Mouse (Mus musculus): ENCODE measurements around the gene Mtch2. TPM values are rescaled to one million over a fixed set of nuclear protein-coding genes. Genes with fewer than 3 reads are reported as not detected.
"Not testable (repeated sequence)": the region's sequence is repeated elsewhere in the genome, so short reads cannot be mapped to it uniquely, and the experiment has no call there.

Mtch2 gene
- polyA plus RNA-seq, 1 experiment from 2014 or later: 259 TPM

GRCm38 (mm10) chr2:90887627-90888026 is 40.7 kb downstream of the Mtch2 start:
- Histone ChIP-seq H3K27me3 (ENCODE audit: control insufficient read depth, insufficient read depth, low read length) (peaks cover 19% of the 10 kb centered on the region), H3K4me2 (ENCODE audit: low read depth, low read length) (no peak overlapping the region), H3K36me3 (ENCODE audit: control insufficient read depth, insufficient read depth) (no peaks in the 10 kb centered on the region), H3K9me3 (replicated peaks; ENCODE audit: control insufficient read depth, low read length) (no peaks in the 10 kb centered on the region), H3K4me1 (ENCODE audit: control insufficient read depth, insufficient read depth, low read length) (peaks cover 9% of the 10 kb centered on the region; the same call in 1 of the 2 replicates), H3K9ac (ENCODE audit: low read length) (no peak overlapping the region), H3K4me3 (ENCODE audit: low read length) (no peak overlapping the region), H3K27ac (ENCODE audit: low read length) (no peak overlapping the region)
- WGBS: 46% methylated on average over 5 of the region's 5 CpGs
- no peak for ATAC-seq (replicated peaks; ENCODE audit: extremely low read depth, insufficient read depth, low FRiP score)

GRCm38 (mm10) chr2:90889550-90890548 is 42.9 kb downstream of the Mtch2 start:
- Histone ChIP-seq H3K36me3 (ENCODE audit: control insufficient read depth, insufficient read depth) (peaks cover under 1% of the 10 kb centered on the region; the same call in 1 of the 2 replicates), H3K9me3 (replicated peaks; ENCODE audit: control insufficient read depth, low read length) (no peaks in the 10 kb centered on the region), H3K4me1 (ENCODE audit: control insufficient read depth, insufficient read depth, low read length) (peaks cover 11% of the 10 kb centered on the region), H3K4me3 (ENCODE audit: low read length) (peak overlapping the region; percentile 68), H3K27me3 (ENCODE audit: control insufficient read depth, insufficient read depth, low read length) (peaks cover 19% of the 10 kb centered on the region), H3K4me2 (ENCODE audit: low read depth, low read length) (peak overlapping the region; percentile 91), H3K9ac (ENCODE audit: low read length) (peak overlapping the region; percentile 78), H3K27ac (ENCODE audit: low read length) (no peak overlapping the region)
- WGBS: 2% methylated on average over 133 of the region's 133 CpGs
- peak; percentile 55 for ATAC-seq (replicated peaks; ENCODE audit: extremely low read depth, insufficient read depth, low FRiP score)

GRCm38 (mm10) chr2:90893673-90894298 is 46.8 kb downstream of the Mtch2 start:
- 60% methylated on average over 6 of the region's 6 CpGs for WGBS
- Histone ChIP-seq H3K4me3 (ENCODE audit: low read length) (no peak overlapping the region), H3K36me3 (ENCODE audit: control insufficient read depth, insufficient read depth) (peaks cover 37% of the 10 kb centered on the region), H3K4me1 (ENCODE audit: control insufficient read depth, insufficient read depth, low read length) (peaks cover 2% of the 10 kb centered on the region; the same call in 1 of the 2 replicates), H3K9me3 (replicated peaks; ENCODE audit: control insufficient read depth, low read length) (no peaks in the 10 kb centered on the region), H3K4me2 (ENCODE audit: low read depth, low read length) (no peak overlapping the region), H3K27ac (ENCODE audit: low read length) (no peak overlapping the region), H3K27me3 (ENCODE audit: control insufficient read depth, insufficient read depth, low read length) (peaks cover 6% of the 10 kb centered on the region; the same call in 1 of the 2 replicates), H3K9ac (ENCODE audit: low read length) (no peak overlapping the region)
- no peak for ATAC-seq (replicated peaks; ENCODE audit: extremely low read depth, insufficient read depth, low FRiP score)

GRCm38 (mm10) chr2:90894299-90894677 is 47.3 kb downstream of the Mtch2 start:
- H3K27me3 ChIP-seq (ENCODE audit: control insufficient read depth, insufficient read depth, low read length); H3K9ac ChIP-seq (ENCODE audit: low read length); H3K4me3 ChIP-seq (ENCODE audit: low read length); H3K9me3 ChIP-seq (replicated peaks; ENCODE audit: control insufficient read depth, low read length); H3K4me2 ChIP-seq (ENCODE audit: low read depth, low read length); H3K27ac ChIP-seq (ENCODE audit: low read length); ATAC-seq (replicated peaks; ENCODE audit: extremely low read depth, insufficient read depth, low FRiP score); H3K4me1 ChIP-seq (ENCODE audit: control insufficient read depth, insufficient read depth, low read length): not testable (repeated sequence)
- H3K36me3 ChIP-seq (ENCODE audit: control insufficient read depth, insufficient read depth): peaks cover 41% of the 10 kb centered on the region
- WGBS: 85% methylated on average over 3 of the region's 3 CpGs

- Histone ChIP-seq H3K4me1 (ENCODE audit: control insufficient read depth, insufficient read depth, low read length) (peaks cover 18% of the 10 kb centered on the region), H3K27me3 (ENCODE audit: control insufficient read depth, insufficient read depth, low read length) (no peaks in the 10 kb centered on the region), H3K9me3 (replicated peaks; ENCODE audit: control insufficient read depth, low read length) (no peaks in the 10 kb centered on the region), H3K4me3 (ENCODE audit: low read length) (peak overlapping the region; percentile 98), H3K9ac (ENCODE audit: low read length) (peak overlapping the region; percentile 99), H3K27ac (ENCODE audit: low read length) (peak overlapping the region; percentile 97), H3K4me2 (ENCODE audit: low read depth, low read length) (peak overlapping the region; percentile 86), H3K36me3 (ENCODE audit: control insufficient read depth, insufficient read depth) (peaks cover 26% of the 10 kb centered on the region)
- ATAC-seq (replicated peaks; ENCODE audit: extremely low read depth, insufficient read depth, low FRiP score): no peak
- 74% methylated on average over 2 of the region's 2 CpGs for WGBS
Observed at GRCm38 (mm10) chr2:90903398-90903797, 56.4 kb downstream of the Mtch2 start.

- Histone ChIP-seq H3K27me3 (ENCODE audit: control insufficient read depth, insufficient read depth, low read length) (no peaks in the 10 kb centered on the region), H3K4me2 (ENCODE audit: low read depth, low read length) (peak within 1 kb of the TSS; percentile 86), H3K9me3 (replicated peaks; ENCODE audit: control insufficient read depth, low read length) (no peaks in the 10 kb centered on the region), H3K4me3 (ENCODE audit: low read length) (peak within 1 kb of the TSS; percentile 98), H3K27ac (ENCODE audit: low read length) (peak within 1 kb of the TSS; percentile 97), H3K9ac (ENCODE audit: low read length) (peak within 1 kb of the TSS; percentile 99), H3K4me1 (ENCODE audit: control insufficient read depth, insufficient read depth, low read length) (peaks cover 21% of the 10 kb centered on the region), H3K36me3 (ENCODE audit: control insufficient read depth, insufficient read depth) (peaks cover 27% of the 10 kb centered on the region)
- peak; percentile 92 for ATAC-seq (replicated peaks; ENCODE audit: extremely low read depth, insufficient read depth, low FRiP score)
- WGBS: under 1% methylated on average over 43 of the region's 43 CpGs
Observed at GRCm38 (mm10) chr2:90904076-90904855, 57.3 kb downstream of the Mtch2 start, which contains the start of the genes Kbtbd4 and Ndufs3. TSS of gene Kbtbd4 (plus strand) at chr2:90904740. TSS of gene Ndufs3 (minus strand) at chr2:90904827.

- Histone ChIP-seq H3K4me2 (ENCODE audit: low read depth, low read length) (peak overlapping the region; percentile 70), H3K9ac (ENCODE audit: low read length) (peak overlapping the region; percentile 99), H3K4me3 (ENCODE audit: low read length) (peak overlapping the region; percentile 98), H3K4me1 (ENCODE audit: control insufficient read depth, insufficient read depth, low read length) (peaks cover 21% of the 10 kb centered on the region), H3K36me3 (ENCODE audit: control insufficient read depth, insufficient read depth) (peaks cover 32% of the 10 kb centered on the region), H3K27ac (ENCODE audit: low read length) (peak overlapping the region; percentile 97), H3K9me3 (replicated peaks; ENCODE audit: control insufficient read depth, low read length) (no peaks in the 10 kb centered on the region), H3K27me3 (ENCODE audit: control insufficient read depth, insufficient read depth, low read length) (no peaks in the 10 kb centered on the region)
- under 1% methylated on average over 21 of the region's 21 CpGs for WGBS
- no peak; the same call in 1 of the 2 replicates for ATAC-seq (replicated peaks; ENCODE audit: extremely low read depth, insufficient read depth, low FRiP score)
Observed at GRCm38 (mm10) chr2:90904856-90905224, 57.9 kb downstream of the Mtch2 start.

- H3K36me3 ChIP-seq (ENCODE audit: control insufficient read depth, insufficient read depth): peaks cover 38% of the 10 kb centered on the region
- H3K27me3 ChIP-seq (ENCODE audit: control insufficient read depth, insufficient read depth, low read length): no peaks in the 10 kb centered on the region
- no peak overlapping the region for H3K9ac ChIP-seq (ENCODE audit: low read length)
- no peaks in the 10 kb centered on the region for H3K9me3 ChIP-seq (replicated peaks; ENCODE audit: control insufficient read depth, low read length)
- H3K4me2 ChIP-seq (ENCODE audit: low read depth, low read length): no peak overlapping the region
- WGBS: 93% methylated on average over 2 of the region's 2 CpGs
- no peak overlapping the region for H3K27ac ChIP-seq (ENCODE audit: low read length)
- H3K4me1 ChIP-seq (ENCODE audit: control insufficient read depth, insufficient read depth, low read length): peaks cover 21% of the 10 kb centered on the region
- ATAC-seq (replicated peaks; ENCODE audit: extremely low read depth, insufficient read depth, low FRiP score): no peak
- no peak overlapping the region for H3K4me3 ChIP-seq (ENCODE audit: low read length)
Observed at GRCm38 (mm10) chr2:90906721-90907120, 59.8 kb downstream of the Mtch2 start.
